Mouse (Mus musculus) brain, adult 2 months (tissue): Measurements from ENCODE around the gene Plce1.

Source experiments
- DNase-seq: peaks from one replicate; pipeline ENCODE4 v3.0.0; 2011; ENCODE audit warnings: low read depth, low spot score

Gene Plce1

DNA sequence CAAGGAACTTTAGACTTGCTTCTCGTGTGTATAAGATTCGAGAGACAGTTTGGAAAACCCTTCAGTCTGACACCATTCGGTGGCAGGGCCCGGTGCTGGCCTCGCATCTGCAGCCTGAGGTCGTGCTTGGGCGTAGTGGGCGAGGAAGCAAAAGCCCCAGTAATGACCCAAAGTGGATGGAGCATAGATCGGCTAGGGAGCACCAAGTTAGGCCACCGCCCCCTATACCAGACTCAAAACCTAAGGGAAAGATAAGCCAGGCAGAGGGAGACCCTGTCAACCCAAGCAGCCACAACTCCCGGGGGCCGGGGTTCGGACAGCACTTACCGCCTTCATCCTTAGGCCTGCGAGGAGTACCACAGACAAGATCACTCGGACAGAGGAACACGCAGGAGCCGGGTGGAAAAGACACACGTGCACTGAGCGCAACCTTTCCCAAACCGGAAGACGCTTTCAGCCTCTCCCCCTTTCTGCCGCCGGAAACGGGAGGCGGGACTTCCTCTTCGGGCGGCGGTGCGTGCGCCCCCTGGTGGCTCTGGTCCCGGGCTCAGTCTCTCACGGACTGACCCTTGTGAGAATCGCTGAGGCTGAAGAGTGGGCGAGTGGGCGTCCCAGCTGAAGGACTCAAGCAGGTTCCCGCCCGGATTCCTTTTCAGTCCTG lies 338.0 kb downstream of the Plce1 start, which contains the start of gene Noc3l:
Gene Noc3l (minus strand): TSS at position 472 of the 661 bp plus-strand sequence.
- peak; percentile 95 for DNase-seq

DNA sequence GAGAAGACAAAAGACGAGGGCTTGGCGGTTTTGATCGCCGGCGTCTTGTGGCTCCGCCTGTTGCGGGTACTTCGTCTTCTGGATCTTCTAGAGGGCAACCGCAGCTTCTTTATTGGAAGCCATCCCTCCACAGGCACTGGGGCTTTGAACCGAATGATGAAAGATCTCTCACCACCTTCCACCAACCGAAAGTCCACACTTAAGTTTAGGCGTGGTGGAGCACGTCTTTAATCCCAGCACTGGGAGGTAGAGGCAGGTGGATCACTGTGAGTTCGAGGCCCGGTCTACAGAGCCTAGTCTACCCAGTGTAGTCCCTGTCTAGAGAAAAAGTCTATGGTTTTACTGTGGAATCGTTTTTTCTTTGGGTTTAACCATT lies 338.5 kb downstream of the Plce1 start:
- DNase-seq: no peak

DNA sequence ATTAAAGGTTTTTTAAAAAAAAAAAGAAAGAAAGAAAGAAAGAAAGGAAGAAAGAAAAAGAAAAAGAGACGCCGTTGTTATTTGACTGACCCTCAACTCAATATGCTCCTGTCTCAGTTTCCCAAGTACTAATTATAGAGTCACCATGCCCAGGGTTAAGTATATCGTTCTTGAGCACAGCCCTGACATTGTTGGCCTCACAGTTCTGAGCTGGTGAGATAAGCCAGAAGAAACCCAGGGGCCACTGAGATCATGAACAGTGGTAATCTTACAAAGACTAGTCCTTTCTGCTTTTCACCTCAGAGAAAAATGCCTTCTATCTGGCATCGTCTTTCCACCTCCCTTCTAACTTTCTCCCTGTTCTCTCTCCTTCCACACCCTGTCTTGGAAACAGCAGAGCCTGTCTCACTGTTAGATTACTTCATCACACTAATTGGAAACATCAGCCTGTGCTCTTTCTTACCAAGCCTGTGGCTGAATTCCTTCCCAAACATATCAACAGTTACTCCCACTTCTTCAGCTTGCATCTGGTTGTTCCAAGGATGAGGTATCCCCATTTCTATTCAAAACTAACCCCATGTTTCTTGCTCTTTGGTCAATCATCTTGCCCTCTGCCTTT lies 339.4 kb downstream of the Plce1 start:
- DNase-seq: no peak

DNA sequence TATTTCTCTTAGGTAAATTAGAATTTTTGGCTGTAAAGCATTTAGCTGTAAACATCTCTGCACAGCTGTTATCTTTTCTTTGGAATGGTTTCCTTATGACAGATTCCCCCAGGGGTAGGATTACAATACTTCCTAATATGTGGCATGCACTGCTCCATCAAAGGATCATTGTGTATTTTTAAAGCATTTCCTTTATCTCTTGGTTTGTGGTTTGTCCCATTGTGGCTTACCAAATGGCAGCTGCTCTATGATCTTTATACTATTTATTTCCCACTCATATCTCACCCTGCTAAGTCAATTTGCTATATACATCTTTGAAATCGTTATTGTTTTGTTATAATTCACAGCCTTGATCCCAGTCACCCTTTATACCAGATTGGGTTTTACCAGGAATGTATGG lies 352.3 kb downstream of the Plce1 start:
- no peak for DNase-seq
